Mouse (Mus musculus): ENCODE measurements around the gene Sec14l1. TPM values are rescaled to one million over a fixed set of nuclear protein-coding genes. Genes with fewer than 3 reads are reported as not detected.

Sec14l1 gene
- polyA plus RNA-seq, 1 experiment from 2014 or later: 47.3 TPM

DNA sequence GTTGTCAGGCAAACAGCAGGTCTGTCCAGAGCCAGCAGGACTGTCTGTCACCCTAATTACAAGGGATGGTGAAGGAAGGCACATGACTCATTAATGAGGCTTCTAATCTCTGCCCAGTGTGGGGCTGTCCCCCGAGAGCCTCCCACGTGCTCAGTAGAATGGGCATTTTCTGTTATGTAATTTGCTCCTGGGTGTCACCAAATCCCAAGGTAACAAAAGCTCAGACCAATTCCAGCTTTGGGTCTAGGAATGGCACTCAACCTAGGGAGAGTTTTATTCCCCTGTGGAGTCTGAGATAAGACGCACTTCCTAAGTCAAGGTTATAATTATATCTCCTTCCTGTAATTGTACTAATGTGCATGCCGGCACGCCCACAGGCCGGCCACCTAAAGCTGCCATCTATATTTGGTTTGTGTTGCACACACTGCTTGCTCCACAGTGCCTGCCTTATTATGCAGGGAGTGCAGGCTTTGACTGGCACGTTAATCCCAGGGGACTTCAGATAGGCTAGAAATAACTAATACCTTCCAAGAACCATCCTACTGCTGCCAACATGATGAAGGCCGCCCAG is 13.5 kb upstream of the Sec14l1 start:
- H3K4me3 ChIP-seq: no peak overlapping the region
- no peaks in the 10 kb centered on the region for H3K9me3 ChIP-seq
- H3K4me2 ChIP-seq: no peak overlapping the region
- no peak overlapping the region for H3K9ac ChIP-seq
- H3K27me3 ChIP-seq: no peaks in the 10 kb centered on the region
- peaks cover 31% of the 10 kb centered on the region for H3K4me1 ChIP-seq
- WGBS: 55% methylated on average over 8 of the region's 8 CpGs
- ATAC-seq (ENCODE audit: insufficient number of reproducible peaks, insufficient read depth, low FRiP score, low TSS enrichment, low read depth): no peak
- H3K36me3 ChIP-seq: no peaks in the 10 kb centered on the region
- H3K27ac ChIP-seq: no peak overlapping the region

DNA sequence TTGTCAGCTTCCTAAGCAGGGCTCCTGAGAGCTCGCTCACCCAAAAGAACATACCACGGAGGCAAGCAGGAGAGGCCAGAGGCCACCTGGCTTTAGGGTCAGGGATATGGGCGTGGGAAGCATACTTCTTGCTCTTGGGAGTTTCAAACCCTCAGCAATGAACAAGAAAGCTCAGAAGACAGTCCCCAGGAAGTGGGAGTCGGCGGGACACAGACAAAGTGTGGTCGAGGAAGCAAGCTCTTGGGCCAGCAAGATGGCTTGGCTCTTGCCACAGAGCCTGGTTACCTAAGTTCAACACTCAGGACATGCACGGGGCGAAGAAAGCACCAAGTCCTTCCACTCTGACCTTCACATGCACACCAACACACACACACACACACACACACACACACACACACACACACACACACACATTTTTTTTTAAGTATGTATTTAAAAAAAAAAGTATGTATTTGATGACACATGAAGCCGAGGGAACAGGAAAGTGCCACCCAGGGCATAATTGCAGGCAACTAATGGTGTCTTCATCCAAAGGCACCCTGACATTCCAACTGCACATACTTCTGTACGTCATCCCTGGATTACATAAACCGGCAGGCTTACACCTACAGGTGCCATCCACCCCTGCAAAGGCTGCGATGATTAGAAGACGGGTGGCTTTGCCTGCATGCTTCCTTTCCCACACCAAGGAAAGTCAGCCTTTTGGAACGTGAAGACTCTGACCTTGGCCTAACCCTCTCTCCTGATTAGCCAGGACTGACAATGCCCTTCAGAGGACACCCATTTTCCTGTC is 12.8 kb upstream of the Sec14l1 start:
- no peak overlapping the region for H3K4me2 ChIP-seq
- H3K4me1 ChIP-seq: peaks cover 30% of the 10 kb centered on the region
- H3K4me3 ChIP-seq: no peak overlapping the region
- peak overlapping the region; percentile 22; the same call in 1 of the 2 replicates for H3K27ac ChIP-seq
- H3K36me3 ChIP-seq: no peaks in the 10 kb centered on the region
- 76% methylated on average over 14 of the region's 14 CpGs for WGBS
- H3K9me3 ChIP-seq: no peaks in the 10 kb centered on the region
- no peak for ATAC-seq (ENCODE audit: insufficient number of reproducible peaks, insufficient read depth, low FRiP score, low TSS enrichment, low read depth)
- no peak overlapping the region for H3K9ac ChIP-seq
- H3K27me3 ChIP-seq: no peaks in the 10 kb centered on the region

DNA sequence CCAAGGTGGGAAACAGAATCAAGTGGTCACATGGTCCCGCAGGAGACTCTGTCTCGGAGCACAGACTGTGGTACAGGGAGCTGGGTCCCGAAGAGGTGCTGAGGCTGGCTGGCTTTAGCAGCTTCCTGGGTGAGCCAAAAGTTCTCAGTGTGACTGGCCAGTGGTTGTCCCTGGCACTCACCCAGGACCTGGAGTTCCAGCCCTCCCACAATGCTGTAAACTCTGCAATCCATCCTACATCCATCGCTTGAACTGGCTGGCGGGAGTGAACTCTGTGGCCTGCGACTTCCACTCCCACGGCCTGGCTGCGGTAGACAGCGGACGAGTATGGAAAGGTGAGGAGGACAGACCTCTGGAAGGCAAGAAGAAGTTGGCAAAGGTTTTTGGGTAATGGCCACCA is 11.4 kb upstream of the Sec14l1 start:
- H3K36me3 ChIP-seq: no peaks in the 10 kb centered on the region
- no peak overlapping the region for H3K4me3 ChIP-seq
- H3K4me1 ChIP-seq: peaks cover 26% of the 10 kb centered on the region
- no peak for ATAC-seq (ENCODE audit: insufficient number of reproducible peaks, insufficient read depth, low FRiP score, low TSS enrichment, low read depth)
- 87% methylated on average over 10 of the region's 10 CpGs for WGBS
- H3K4me2 ChIP-seq: no peak overlapping the region
- H3K27me3 ChIP-seq: no peaks in the 10 kb centered on the region
- no peak overlapping the region for H3K9ac ChIP-seq
- H3K27ac ChIP-seq: no peak overlapping the region
- no peaks in the 10 kb centered on the region for H3K9me3 ChIP-seq

DNA sequence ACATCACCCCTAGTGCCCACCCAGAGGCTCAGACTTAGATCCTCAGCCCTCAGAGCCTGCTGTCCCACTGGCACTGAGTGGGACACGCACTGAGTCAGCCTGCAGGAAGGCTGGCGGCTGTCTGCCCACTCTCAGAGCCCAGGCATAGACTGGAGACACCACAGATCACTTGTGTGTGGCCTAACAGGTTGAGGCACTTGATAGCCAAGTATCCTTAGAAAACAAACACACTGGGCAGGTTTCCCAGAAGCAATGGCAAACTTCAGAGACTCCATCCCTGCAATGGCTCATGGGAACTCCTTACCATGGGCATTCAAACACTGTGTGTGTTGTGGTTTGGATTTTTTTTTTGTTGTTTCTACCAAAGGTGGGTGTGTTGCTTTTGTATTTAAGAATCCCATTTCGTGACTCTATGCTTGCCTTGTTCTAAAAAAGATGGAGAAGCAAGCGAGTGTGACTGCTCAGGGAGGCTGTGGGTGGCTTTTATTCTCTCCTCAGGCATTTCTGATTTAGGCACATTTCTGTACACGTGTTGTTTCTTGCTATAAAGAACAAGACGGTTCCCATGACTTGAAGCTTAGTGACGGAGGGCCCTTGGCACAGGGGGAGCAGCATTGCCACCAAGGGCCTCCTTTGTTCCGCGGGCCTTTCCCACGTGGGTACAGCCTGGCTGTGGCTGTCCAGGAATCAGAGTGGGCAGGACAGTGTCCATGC is 10.8 kb upstream of the Sec14l1 start:
- no peak for ATAC-seq (ENCODE audit: insufficient number of reproducible peaks, insufficient read depth, low FRiP score, low TSS enrichment, low read depth)
- Histone ChIP-seq H3K4me3 (no peak overlapping the region), H3K27me3 (no peaks in the 10 kb centered on the region), H3K4me2 (no peak overlapping the region), H3K9ac (no peak overlapping the region), H3K9me3 (no peaks in the 10 kb centered on the region), H3K4me1 (peaks cover 29% of the 10 kb centered on the region), H3K27ac (no peak overlapping the region), H3K36me3 (no peaks in the 10 kb centered on the region)
- 83% methylated on average over 10 of the region's 10 CpGs for WGBS

DNA sequence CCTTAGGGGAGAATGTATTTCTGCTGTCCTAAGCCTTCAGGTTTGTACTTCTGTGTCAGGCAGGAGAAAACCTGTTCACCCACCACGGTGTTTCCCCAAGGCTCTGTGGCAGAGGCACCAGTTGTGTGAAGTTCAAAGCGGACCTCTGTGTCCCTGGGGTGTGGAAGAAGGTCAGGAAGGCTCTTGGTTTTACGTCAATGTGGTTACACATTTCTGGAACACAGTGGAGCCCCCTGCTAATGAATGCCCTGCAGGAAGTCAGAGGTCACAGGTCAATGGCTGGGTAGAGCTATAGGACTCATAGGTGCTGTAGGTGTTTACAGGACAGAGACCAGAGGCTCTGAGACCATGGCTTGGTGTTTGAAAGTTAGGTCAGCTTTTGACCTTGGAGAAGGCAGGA is 9.7 kb upstream of the Sec14l1 start:
- H3K27me3 ChIP-seq: no peaks in the 10 kb centered on the region
- H3K4me3 ChIP-seq: no peak overlapping the region
- no peak overlapping the region for H3K27ac ChIP-seq
- peaks cover 35% of the 10 kb centered on the region for H3K4me1 ChIP-seq
- ATAC-seq (ENCODE audit: insufficient number of reproducible peaks, insufficient read depth, low FRiP score, low TSS enrichment, low read depth): no peak
- H3K4me2 ChIP-seq: no peak overlapping the region
- no peak overlapping the region for H3K9ac ChIP-seq
- WGBS: 57% methylated on average over 3 of the region's 3 CpGs
- H3K36me3 ChIP-seq: no peaks in the 10 kb centered on the region
- H3K9me3 ChIP-seq: no peaks in the 10 kb centered on the region

DNA sequence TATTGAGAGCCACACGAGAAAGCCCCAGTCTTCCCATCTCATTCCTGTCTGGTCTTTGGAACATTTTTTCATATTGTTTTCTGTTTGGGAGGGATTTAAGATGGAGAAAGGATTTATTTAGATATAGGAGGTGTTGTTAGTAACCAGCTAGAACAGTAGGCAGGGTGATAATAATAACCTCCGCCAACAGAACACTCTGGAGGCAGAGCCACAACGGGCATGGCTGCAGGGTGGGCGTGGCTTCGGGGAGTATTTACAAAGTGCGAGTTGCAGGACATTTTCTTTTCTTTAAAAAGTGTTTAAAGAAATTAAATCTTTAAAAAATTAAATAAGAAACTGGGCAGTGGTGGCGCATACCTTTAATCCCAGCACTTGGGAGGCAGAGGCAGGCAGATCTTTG is 9.1 kb upstream of the Sec14l1 start:
- 87% methylated on average over 7 of the region's 7 CpGs for WGBS
- Histone ChIP-seq H3K4me3 (no peak overlapping the region), H3K9me3 (no peaks in the 10 kb centered on the region), H3K27me3 (no peaks in the 10 kb centered on the region), H3K4me1 (peaks cover 35% of the 10 kb centered on the region), H3K27ac (no peak overlapping the region), H3K36me3 (no peaks in the 10 kb centered on the region), H3K9ac (no peak overlapping the region), H3K4me2 (no peak overlapping the region)
- no peak for ATAC-seq (ENCODE audit: insufficient number of reproducible peaks, insufficient read depth, low FRiP score, low TSS enrichment, low read depth)

DNA sequence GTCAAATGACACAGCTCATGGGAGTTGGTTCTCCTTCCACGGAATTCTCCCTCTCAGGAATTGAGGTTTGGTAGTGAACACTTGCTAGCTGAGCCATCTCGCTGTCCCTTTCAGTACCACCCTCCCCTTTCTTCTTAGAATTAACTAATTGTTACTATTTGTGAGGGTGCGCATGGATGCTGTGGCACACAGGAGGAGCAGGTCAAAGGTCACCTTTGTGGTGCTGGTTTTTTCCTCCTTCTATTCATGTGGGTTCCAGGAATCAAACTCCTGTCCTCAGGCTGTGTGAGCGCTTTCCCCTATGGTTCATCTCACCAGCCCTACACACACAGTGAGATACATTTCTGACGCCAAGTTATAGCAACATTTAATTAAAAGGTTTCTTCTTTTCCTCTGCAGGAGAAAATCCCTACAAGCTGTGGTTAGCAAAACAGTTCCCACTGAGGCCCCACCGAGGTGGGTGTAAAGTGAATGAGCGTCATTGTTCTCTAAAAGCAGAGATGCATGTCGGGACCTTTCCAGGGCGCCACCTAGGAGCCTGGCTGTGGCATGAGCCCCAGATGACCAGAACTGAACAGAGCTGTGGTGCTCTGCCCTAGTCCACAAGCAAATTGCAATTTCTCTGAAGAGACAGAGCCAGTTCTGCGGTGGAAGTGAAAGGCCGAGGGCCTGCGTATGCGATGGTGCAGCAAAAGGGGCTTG is 8.2 kb upstream of the Sec14l1 start:
- peak overlapping the region; percentile 14 for H3K4me2 ChIP-seq
- no peaks in the 10 kb centered on the region for H3K9me3 ChIP-seq
- no peak for ATAC-seq (ENCODE audit: insufficient number of reproducible peaks, insufficient read depth, low FRiP score, low TSS enrichment, low read depth)
- 26% methylated on average over 13 of the region's 13 CpGs for WGBS
- H3K9ac ChIP-seq: no peak overlapping the region
- peaks cover 29% of the 10 kb centered on the region for H3K4me1 ChIP-seq
- H3K27ac ChIP-seq: peak overlapping the region; percentile 64
- H3K4me3 ChIP-seq: no peak overlapping the region
- no peaks in the 10 kb centered on the region for H3K27me3 ChIP-seq
- no peaks in the 10 kb centered on the region for H3K36me3 ChIP-seq

DNA sequence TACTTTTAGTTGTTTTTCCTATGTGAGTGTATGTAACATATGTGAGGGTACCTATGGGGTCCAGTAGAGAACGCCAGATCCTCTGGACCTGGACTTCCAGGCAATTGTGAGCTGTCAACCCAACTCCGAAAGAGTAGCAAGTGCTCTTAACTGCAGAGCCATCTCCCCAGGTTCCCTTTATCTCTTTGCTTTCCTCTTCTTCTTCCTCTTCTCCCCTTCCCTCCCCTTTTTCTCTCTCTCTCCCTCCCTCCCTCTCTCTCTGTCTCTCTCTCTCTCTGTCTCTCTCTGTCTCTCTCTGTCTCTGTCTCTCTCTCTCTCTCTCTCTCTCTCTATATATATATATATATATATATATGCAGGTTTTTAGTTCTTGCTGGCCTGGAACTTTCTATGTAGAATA is 7.1 kb upstream of the Sec14l1 start:
- Histone ChIP-seq H3K4me1 (peaks cover 31% of the 10 kb centered on the region), H3K4me3 (no peak overlapping the region), H3K4me2 (no peak overlapping the region), H3K36me3 (no peaks in the 10 kb centered on the region), H3K27ac (peak overlapping the region; percentile 71; the same call in 1 of the 2 replicates), H3K27me3 (no peaks in the 10 kb centered on the region), H3K9me3 (no peaks in the 10 kb centered on the region), H3K9ac (no peak overlapping the region)
- 89% methylated on average over 2 of the region's 2 CpGs for WGBS
- no peak for ATAC-seq (ENCODE audit: insufficient number of reproducible peaks, insufficient read depth, low FRiP score, low TSS enrichment, low read depth)

DNA sequence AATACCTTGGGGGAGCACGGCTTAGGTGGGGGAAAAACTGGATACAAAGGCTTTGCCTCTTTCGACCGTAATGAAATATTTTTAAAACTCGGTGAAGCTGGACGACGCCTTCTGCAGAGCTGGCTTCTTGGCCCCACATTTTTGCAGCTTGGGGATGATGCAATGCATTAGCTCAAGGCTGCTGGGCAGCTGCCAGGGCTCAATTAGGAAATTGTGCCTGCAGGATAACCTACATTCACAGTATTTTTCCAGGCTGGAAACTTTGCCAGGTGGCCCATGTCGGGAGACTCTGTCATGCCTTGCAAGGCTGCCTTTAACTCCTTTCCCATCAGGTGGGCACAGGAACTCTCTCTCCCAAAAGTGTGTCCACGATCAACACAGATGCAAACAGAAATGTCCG is 6.4 kb upstream of the Sec14l1 start:
- Histone ChIP-seq H3K4me2 (0 out of 2 replicates have a peak overlapping the region, but pooled peaks have one; percentile 2), H3K27ac (peak overlapping the region; percentile 71), H3K4me3 (no peak overlapping the region), H3K27me3 (no peaks in the 10 kb centered on the region), H3K9ac (no peak overlapping the region; the same call in 1 of the 2 replicates), H3K9me3 (no peaks in the 10 kb centered on the region), H3K4me1 (peaks cover 36% of the 10 kb centered on the region), H3K36me3 (no peaks in the 10 kb centered on the region)
- WGBS: 44% methylated on average over 9 of the region's 9 CpGs
- no peak for ATAC-seq (ENCODE audit: insufficient number of reproducible peaks, insufficient read depth, low FRiP score, low TSS enrichment, low read depth)

DNA sequence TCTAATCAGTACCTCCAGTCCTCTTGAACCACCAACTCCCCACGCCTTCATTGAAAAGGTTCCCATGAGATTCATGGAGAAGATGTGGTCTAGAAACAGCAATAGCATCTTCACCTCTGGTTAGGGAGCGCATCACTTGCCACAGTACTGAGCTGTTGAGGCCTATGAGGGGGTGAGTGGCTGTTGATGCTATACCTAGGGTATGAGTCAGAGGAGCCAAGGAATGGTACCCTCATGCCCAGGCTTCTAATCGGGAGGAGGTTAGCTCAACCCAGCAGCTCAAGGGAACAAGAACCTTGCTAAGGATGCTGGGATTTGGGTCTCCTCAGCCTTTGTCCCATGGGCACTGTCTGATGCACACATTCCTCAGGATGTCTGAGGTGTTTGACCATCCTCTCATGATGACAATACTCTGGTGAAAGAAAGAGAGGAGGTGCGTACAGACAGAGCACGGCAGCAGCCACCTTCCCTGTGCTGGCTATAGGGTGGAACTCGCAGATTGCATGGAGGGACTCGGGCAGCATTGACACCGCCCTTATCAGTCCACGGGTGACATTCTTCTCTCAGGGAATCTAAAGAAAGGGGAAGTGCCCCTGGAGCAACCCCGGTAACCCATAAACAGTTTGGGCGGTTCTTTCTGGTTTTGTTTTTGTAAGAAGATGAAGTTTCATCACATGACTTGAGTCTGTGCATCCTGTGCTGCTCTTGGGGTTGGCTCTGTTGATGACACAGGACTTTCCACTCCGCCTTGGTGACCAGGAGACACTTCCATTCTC is 5.6 kb upstream of the Sec14l1 start:
- Histone ChIP-seq H3K27me3 (no peaks in the 10 kb centered on the region), H3K4me3 (no peak overlapping the region), H3K27ac (peak overlapping the region; percentile 71), H3K4me2 (no peak overlapping the region), H3K36me3 (no peaks in the 10 kb centered on the region), H3K4me1 (peaks cover 39% of the 10 kb centered on the region), H3K9me3 (no peaks in the 10 kb centered on the region), H3K9ac (no peak overlapping the region; the same call in 1 of the 2 replicates)
- ATAC-seq (ENCODE audit: insufficient number of reproducible peaks, insufficient read depth, low FRiP score, low TSS enrichment, low read depth): no peak
- WGBS: 83% methylated on average over 12 of the region's 12 CpGs

All from embryonic facial prominence, embryonic 13.5 days (tissue).